Mouse (Mus musculus) skeletal muscle tissue, adult 2 months (tissue): ENCODE measurements around the gene Gpr179.
A peak's percentile ranks its signal among the peaks of the same experiment; 100 is the strongest.

ENCODE experiments used
- DNase-seq: peaks from one replicate; pipeline ENCODE4 v3.0.0-alpha.2; 2012; ENCODE audit warnings: low read depth, low spot score

Gene Gpr179

GRCm38 (mm10) chr11:97352027-97352684 lies at the start of gene Gpr179:
Gpr179 (minus strand) TSS chr11:97352077.
- no peak for DNase-seq

DNA sequence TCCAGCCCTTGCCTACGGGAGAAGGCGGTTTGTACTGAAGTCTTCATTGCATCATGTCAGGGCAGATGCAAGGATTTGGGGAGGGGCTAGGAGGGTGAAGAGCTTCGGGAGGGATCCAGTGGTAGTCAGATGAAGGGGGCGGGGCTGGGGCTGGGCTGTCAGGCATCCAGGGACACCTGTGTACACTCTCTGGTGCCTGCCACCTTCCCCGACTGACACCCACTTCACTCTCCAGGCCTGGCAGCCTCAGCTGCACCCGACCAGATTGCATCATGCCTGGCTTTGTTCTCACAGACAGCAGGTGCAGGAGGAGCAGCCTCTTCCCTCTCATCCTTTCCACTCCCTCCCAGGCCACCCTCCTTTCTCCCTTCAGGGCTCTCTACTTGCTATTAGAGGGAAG lies 49.2 kb upstream of the Gpr179 start:
- no peak for DNase-seq

DNA sequence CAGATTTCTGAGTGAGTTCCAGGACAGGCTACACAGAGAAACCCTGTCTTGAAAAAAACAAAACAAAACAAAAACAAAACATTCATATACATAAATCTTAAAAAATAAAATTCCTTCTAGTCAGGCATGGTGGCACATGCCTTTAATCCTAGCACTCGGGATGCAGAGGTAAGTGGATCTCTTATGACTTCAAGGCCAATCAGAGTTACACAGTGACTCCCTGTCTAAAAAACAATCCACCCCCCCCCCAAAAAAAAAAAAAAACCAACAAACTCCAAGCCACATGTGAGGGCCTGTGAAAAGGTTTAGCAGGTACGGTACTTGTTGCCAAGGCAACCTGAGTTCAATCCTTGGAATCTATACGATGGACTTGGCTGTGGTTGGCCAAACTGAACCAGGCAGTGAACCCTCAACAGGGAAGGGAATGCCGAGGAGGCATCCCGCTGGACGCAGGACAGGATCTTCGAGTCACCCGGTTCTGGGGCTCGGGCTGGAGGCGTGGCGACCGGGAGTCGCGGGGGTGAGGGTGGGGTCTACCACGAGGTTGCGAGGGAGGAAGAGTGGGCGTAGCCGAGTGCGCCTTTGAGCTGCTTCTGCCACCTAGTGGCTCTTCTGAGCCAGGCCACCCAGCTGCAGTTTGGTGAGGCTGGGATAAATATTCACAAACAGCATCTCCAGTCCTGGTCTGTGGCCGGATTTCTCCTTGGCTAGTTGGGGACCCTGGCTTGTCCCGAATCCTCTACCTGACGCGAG lies 48.3 kb upstream of the Gpr179 start:
- DNase-seq = peak; percentile 72

DNA sequence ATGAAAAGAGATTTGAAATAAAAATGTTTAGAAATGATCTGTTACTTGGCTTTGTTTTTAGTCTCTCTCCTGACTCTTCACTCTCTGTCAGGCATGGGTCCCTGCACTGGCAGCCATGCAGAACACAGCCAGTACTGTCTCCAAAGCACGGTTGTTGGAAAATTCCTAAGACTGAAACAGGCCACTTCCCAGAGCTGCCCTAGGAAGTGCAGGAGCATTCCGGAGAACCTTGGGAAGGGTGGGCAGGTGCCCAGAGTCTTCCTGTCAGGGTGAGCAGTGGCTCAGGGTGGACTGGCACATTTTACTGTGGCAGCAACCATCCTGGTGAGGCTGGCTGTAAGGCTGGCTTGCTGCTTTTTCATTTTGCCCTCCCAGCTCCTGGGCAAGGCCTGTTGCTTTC lies 46.6 kb upstream of the Gpr179 start:
- DNase-seq = no peak

GRCm38 (mm10) chr11:97394146-97394545 lies 42.3 kb upstream of the Gpr179 start:
- no peak for DNase-seq

- DNase-seq = no peak
Measured at GRCm38 (mm10) chr11:97393658-97394057, 41.8 kb upstream of the Gpr179 start.

- DNase-seq = no peak
Measured at GRCm38 (mm10) chr11:97389127-97389526, 37.2 kb upstream of the Gpr179 start.

- DNase-seq = no peak
Measured at GRCm38 (mm10) chr11:97387811-97388210, 35.9 kb upstream of the Gpr179 start.

- DNase-seq = no peak
Measured at GRCm38 (mm10) chr11:97383764-97384163, 31.9 kb upstream of the Gpr179 start.

GRCm38 (mm10) chr11:97383017-97383416 lies 31.1 kb upstream of the Gpr179 start:
- no peak for DNase-seq

- DNase-seq = no peak
Measured at GRCm38 (mm10) chr11:97380036-97380435, 28.2 kb upstream of the Gpr179 start.

GRCm38 (mm10) chr11:97373402-97373801 lies 21.5 kb upstream of the Gpr179 start:
- peak; percentile 66 for DNase-seq

DNA sequence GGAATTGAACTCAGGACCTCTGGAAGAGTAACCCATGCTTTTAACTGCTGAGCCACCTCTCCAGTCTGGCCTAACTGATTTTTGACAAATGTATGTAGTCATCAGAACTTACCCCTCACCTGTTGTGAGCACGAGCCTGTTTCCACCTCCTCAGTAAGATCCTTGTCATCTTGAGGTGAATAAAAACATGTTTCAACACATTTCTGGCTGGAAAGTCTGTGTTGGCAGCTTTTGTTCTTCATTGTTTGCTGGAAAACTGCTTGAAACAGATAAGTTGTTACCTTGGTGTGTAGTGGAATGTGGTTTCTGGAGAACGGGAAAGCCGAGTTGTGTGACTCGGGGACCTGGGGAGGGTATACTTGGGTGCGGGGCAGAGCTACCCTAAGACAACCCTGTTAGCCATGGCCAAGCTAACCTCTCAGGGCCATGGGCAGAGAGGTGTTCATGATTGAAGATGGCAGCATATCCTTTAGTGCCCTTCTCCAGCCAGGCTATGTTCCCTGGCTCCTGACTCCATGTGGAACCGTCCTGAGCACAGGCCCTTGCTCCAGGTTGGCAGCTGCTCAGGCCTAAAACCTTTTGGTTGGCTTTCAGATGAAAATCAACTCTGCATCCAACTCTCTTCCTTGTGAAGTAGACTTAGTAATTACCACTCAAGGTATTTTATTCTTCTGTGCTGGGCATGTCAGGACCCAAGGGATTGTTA lies 20.4 kb upstream of the Gpr179 start:
- no peak for DNase-seq

GRCm38 (mm10) chr11:97370329-97371091 lies 18.6 kb upstream of the Gpr179 start:
- peak; percentile 45 for DNase-seq

DNA sequence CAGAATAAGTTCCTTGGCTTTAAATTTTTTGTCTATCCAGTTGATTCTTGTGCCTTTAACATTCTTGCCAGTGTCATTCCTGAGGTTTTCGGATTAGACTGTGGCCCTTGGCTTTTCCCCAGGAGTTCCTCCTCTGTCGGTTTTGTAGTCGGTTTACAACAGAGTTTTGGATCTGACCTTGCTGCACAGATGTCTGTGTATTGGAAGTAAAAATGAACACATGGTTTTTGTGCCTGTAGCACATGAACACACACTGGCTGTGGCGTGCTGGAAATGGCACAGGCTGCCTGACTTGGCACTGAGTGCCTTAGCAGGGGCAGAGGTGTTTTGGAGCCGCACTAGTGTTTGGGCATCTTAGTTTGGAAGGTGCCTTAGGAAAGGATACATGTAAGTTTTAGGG lies 16.6 kb upstream of the Gpr179 start:
- no peak for DNase-seq

GRCm38 (mm10) chr11:97365556-97365955 lies 13.7 kb upstream of the Gpr179 start:
- no peak for DNase-seq

- no peak for DNase-seq
Measured at GRCm38 (mm10) chr11:97363644-97363995, 11.7 kb upstream of the Gpr179 start.

DNA sequence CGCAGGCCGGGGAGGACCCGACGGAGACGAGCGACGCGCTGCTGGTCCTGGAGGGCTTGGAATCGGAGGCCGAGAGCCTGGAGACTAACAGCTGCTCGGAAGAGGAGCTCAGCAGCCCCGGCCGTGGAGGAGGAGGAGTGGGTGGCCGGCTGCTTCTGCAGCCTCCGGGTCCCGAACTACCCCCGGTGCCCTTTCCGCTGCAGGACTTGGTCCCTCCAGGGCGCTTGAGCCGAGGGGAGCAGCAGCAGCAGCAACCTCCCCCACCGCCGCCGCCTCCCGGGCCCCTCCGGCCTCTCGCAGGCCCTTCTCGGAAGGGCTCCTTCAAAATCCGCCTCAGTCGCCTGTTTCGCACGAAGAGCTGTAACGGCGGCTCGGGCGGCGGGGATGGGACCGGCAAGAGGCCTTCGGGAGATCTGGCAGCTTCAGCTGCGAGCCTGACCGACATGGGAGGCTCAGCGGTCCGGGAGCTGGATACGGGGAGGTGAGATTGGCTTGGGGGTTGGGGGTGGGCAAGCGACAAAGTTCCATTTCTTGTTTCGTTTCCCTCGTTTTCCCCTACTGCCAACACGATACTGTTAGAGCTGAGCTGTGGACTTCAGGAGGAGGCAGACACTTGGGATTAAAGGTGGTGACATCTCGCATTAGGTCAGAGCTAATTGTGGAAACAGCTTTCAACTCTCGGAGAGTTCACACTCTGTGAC lies 11.2 kb upstream of the Gpr179 start:
- DNase-seq = peak; percentile 72

GRCm38 (mm10) chr11:97362649-97362942 lies 10.7 kb upstream of the Gpr179 start:
- no peak for DNase-seq

DNA sequence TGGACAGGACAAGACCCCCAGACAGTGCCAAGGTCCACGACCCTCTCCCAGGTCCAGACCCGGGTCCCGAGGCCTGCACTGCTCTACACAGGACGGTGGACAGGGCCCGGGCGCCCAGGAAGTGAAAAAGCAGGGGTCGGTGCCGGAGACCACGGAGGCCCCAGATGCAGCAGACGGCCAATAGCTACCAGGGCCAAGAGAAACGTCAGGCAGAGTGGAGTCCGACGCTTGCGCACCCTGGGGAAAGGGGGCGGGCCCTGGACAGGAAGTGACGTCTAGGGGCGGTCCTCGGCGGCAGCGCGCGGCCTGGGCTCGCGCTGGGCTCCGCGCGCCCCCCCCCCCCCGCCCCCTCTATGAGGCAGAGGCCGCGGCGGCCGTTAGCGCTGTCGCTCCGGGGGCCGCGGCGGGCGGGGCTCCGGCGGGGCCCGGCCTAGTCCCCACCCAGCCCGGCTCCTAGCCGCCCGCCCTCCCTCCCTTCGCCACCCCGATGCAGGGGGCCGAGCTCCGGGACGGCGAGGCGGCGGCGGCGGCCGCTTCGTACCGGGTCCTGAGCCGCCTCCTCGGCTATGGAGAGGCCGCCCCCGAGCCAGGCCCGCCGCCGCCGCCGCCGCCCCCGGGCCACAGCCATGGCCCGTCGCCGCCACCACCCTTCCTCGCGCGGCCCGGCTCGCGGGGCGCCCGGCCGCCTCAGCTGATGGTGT lies 10.2 kb upstream of the Gpr179 start, which contains the start of gene Socs7:
Socs7 (plus strand) TSS at position 604 of the 701 bp plus-strand sequence.
- peak; percentile 93 for DNase-seq

GRCm38 (mm10) chr11:97357663-97358062 lies 5.8 kb upstream of the Gpr179 start:
- DNase-seq = peak; percentile 78
